Mouse (Mus musculus) heart, embryonic 16.5 days (tissue): ENCODE data around the gene Tecpr1. TPM values are rescaled to one million over a fixed set of nuclear protein-coding genes. Genes with fewer than 3 reads are reported as not detected.

Experiments
- ATAC-seq: fragments of 200-750 bp; cut with Nextera tagmentation; replicated peaks from 2 replicates; pipeline ENCODE4 v1.8.0; 2017; ENCODE audit warnings: moderate number of reproducible peaks; ENCODE audit not compliant: insufficient read depth, low FRiP score; ENCODE audit errors: extremely low read depth
- H3K27ac ChIP-seq: fragments of 300-500 bp; sonication (generic); 2 replicates; pipeline ENCODE4 v1.5.1; 2014; ENCODE audit warnings: mild to moderate bottlenecking, low read length, control low read depth, moderate library complexity
- H3K27me3 ChIP-seq: fragments of 300-500 bp; sonication (generic); 2 replicates; pipeline ENCODE4 v1.6.1; 2014; ENCODE audit warnings: low read length, mixed read lengths; ENCODE audit not compliant: control insufficient read depth, insufficient read depth
- H3K36me3 ChIP-seq: fragments of 300-500 bp; sonication (generic); 2 replicates; pipeline ENCODE4 v1.6.1; 2014; ENCODE audit not compliant: control insufficient read depth, insufficient read depth
- H3K4me1 ChIP-seq: fragments of 300-500 bp; sonication (generic); 2 replicates; pipeline ENCODE4 v1.6.1; 2014; ENCODE audit warnings: low read length, mixed read lengths; ENCODE audit not compliant: control insufficient read depth, insufficient read depth
- H3K4me2 ChIP-seq: fragments of 300-500 bp; sonication (generic); 2 replicates; pipeline ENCODE4 v1.6.1; 2014; ENCODE audit warnings: low read depth, mild to moderate bottlenecking, control low read depth, low read length
- H3K4me3 ChIP-seq: fragments of 300-500 bp; sonication (generic); 2 replicates; pipeline ENCODE4 v1.5.1; 2014; ENCODE audit warnings: mild to moderate bottlenecking, control low read depth, low read length
- H3K9ac ChIP-seq: fragments of 300-500 bp; sonication (generic); 2 replicates; pipeline ENCODE4 v1.6.1; 2014; ENCODE audit warnings: low read length, control low read depth
- H3K9me3 ChIP-seq: fragments of 300-500 bp; sonication (generic); replicated peaks from 2 replicates; pipeline ENCODE4 v1.6.1; 2016; ENCODE audit warnings: low read length; ENCODE audit not compliant: control insufficient read depth
- WGBS: fragments of 180-500 bp; shearing (Covaris S2); extraction: QIAGEN DNeasy Blood & Tissue Kit; methylation state at CpG from one replicate; pipeline ENCODE4 v1.1.7; 2014; 5-methylcytosine and 5-hydroxymethylcytosine counted together
- polyA plus RNA-seq: library from polyadenylated mRNA; unstranded; fragments of >200 nt; fragmentation: Nextera tagmentation; extraction: Ambion mirVana; gene quantifications from 2 replicates; pipeline ENCODE4 v1.2.1, GENCODE M21; 2015

Tecpr1 gene
- polyA plus RNA-seq, 1 experiment from 2014 or later = 18.3 TPM

- Histone ChIP-seq H3K4me1 (peaks cover 9% of the 10 kb centered on the region), H3K4me2 (no peak overlapping the region), H3K9ac (no peak overlapping the region), H3K36me3 (no peaks in the 10 kb centered on the region), H3K9me3 (peaks cover 5% of the 10 kb centered on the region; the same call in 1 of the 2 replicates), H3K4me3 (no peak overlapping the region), H3K27me3 (no peaks in the 10 kb centered on the region), H3K27ac (no peak overlapping the region)
- ATAC-seq = no peak
- WGBS = 84% methylated on average over 2 of the region's 2 CpGs
These were observed 22.2 kb upstream of the Tecpr1 start for GRCm38 (mm10) chr5:144245592-144245991.

DNA sequence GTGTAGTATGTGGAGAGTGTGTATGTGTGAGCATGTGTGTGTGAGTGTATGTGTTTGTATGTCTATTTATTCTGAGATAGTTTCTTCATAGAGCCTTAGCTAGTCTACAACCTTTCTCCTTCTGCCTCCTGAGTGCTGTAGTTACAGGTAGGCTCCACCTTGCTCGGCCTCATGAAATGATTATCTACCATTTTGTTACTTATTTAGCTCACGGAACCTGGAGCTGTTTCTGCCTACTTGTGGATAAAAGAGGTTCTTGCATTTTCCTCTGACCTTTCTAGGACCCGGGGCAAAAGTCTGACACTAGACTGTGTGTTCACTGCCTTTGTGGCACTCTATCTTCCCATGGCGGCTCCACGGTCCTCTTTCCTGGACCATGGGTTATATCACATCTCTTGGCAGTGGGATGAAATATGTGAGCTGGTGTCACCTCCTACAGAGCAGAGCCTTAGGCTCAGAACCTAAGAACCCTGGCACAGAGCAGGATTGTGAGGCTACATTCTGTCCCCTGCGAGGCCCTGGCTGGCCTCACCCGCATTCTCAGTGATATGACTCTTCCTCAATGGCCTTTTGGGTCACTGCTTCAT lies 20.6 kb upstream of the Tecpr1 start, which contains the start of gene Bri3:
Bri3 (plus strand) TSS at position 537 of the 587 bp plus-strand sequence.
- H3K9me3 ChIP-seq = no peaks in the 10 kb centered on the region
- no peak within 1 kb of the TSS for H3K4me3 ChIP-seq
- no peak within 1 kb of the TSS for H3K27ac ChIP-seq
- no peak within 1 kb of the TSS for H3K9ac ChIP-seq
- no peaks in the 10 kb centered on the region for H3K36me3 ChIP-seq
- peaks cover 9% of the 10 kb centered on the region for H3K4me1 ChIP-seq
- no peak for ATAC-seq
- 87% methylated on average over 7 of the region's 7 CpGs for WGBS
- no peak within 1 kb of the TSS for H3K4me2 ChIP-seq
- H3K27me3 ChIP-seq = no peaks in the 10 kb centered on the region

DNA sequence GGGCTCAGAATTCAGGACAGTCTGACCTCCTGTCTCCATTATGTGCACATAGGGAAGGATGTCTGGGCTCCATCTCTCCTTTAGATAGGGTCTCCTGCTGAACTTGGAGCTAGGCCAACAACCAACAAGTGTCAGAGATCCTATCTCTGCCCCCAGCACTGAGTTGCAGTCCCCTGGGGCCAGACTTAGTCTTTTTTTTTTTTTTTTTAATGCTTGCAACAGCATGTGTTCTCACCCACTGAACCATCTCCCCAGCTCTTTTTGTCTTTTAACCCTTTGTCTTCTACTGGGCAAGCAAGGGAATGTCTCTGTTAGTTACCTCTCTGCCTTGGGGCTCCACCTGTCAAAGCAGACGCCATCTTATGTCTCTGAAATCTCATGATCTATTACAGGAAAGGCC lies 15.6 kb upstream of the Tecpr1 start:
- no peaks in the 10 kb centered on the region for H3K9me3 ChIP-seq
- no peak overlapping the region for H3K9ac ChIP-seq
- H3K36me3 ChIP-seq = no peaks in the 10 kb centered on the region
- ATAC-seq = no peak
- H3K4me3 ChIP-seq = no peak overlapping the region
- H3K4me2 ChIP-seq = no peak overlapping the region
- no peaks in the 10 kb centered on the region for H3K27me3 ChIP-seq
- no peaks in the 10 kb centered on the region for H3K4me1 ChIP-seq
- WGBS = 83% methylated on average over 1 of the region's 1 CpGs
- no peak overlapping the region for H3K27ac ChIP-seq

DNA sequence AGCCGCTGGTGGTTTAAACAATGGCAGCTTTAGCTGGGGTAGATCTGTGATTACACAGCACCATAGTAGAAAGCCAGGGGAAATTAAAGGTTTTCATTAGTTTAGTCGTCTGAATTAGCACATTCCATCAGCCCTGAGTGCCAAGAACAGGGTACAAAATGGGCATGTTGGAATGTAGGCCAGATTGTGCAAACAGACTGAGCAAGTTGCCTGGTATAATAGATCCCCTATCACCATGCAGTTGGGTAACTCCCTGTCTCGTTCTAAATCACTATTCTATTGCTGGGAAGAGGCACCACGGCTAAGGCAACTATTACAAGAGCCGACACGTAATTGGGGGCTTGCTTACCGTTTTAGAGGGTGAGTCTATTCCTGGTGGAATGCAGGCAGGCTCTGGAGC lies 11.3 kb upstream of the Tecpr1 start:
- H3K4me1 ChIP-seq = no peaks in the 10 kb centered on the region
- no peak overlapping the region for H3K4me3 ChIP-seq
- H3K4me2 ChIP-seq = no peak overlapping the region
- WGBS = 80% methylated on average over 7 of the region's 7 CpGs
- ATAC-seq = no peak
- H3K27ac ChIP-seq = no peak overlapping the region
- H3K36me3 ChIP-seq = no peaks in the 10 kb centered on the region
- no peaks in the 10 kb centered on the region for H3K27me3 ChIP-seq
- H3K9ac ChIP-seq = no peak overlapping the region
- peaks cover 4% of the 10 kb centered on the region for H3K9me3 ChIP-seq

- no peaks in the 10 kb centered on the region for H3K27me3 ChIP-seq
These were observed 10.8 kb upstream of the Tecpr1 start for GRCm38 (mm10) chr5:144234222-144234621.

DNA sequence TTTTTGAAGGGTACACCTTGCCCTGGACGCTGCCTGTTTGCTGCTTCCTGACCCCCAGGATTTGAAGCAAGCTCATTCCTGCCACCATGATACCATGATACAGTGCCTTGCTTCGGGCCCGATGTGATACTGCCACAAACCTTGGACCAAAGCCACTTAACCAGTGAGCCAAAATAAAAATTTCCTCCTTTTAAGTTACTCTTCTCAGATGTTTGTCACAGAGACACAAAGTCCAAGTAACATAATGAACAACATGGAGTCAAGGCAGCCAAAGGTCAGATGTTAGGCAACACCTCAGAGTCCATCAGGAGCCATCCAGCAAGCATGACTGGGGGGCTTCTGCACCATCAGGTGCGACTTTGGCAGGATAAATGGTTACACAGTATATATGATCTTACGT lies 9.1 kb upstream of the Tecpr1 start:
- no peak overlapping the region for H3K4me3 ChIP-seq
- peaks cover 4% of the 10 kb centered on the region for H3K9me3 ChIP-seq
- 83% methylated on average over 5 of the region's 5 CpGs for WGBS
- H3K36me3 ChIP-seq = no peaks in the 10 kb centered on the region
- no peaks in the 10 kb centered on the region for H3K27me3 ChIP-seq
- no peak overlapping the region for H3K27ac ChIP-seq
- no peak for ATAC-seq
- H3K4me1 ChIP-seq = no peaks in the 10 kb centered on the region
- no peak overlapping the region for H3K4me2 ChIP-seq
- H3K9ac ChIP-seq = no peak overlapping the region

More at GRCm38 (mm10) chr5:144234222-144234621, 10.8 kb upstream of the Tecpr1 start:
- no peak for ATAC-seq
- no peak overlapping the region for H3K9ac ChIP-seq
- 71% methylated on average over 6 of the region's 6 CpGs for WGBS
- H3K4me3 ChIP-seq = no peak overlapping the region
- no peaks in the 10 kb centered on the region for H3K36me3 ChIP-seq
- no peaks in the 10 kb centered on the region for H3K4me1 ChIP-seq
- H3K4me2 ChIP-seq = no peak overlapping the region
- H3K27ac ChIP-seq = no peak overlapping the region
- peaks cover 4% of the 10 kb centered on the region for H3K9me3 ChIP-seq

- no peaks in the 10 kb centered on the region for H3K27me3 ChIP-seq
- 63% methylated on average over 1 of the region's 1 CpGs for WGBS
- ATAC-seq = no peak
- H3K4me1 ChIP-seq = no peaks in the 10 kb centered on the region
- H3K9me3 ChIP-seq = peaks cover 4% of the 10 kb centered on the region
- H3K4me3 ChIP-seq = no peak overlapping the region
- no peak overlapping the region for H3K27ac ChIP-seq
- H3K36me3 ChIP-seq = no peaks in the 10 kb centered on the region
- no peak overlapping the region for H3K9ac ChIP-seq
- H3K4me2 ChIP-seq = no peak overlapping the region
These were observed 8.0 kb upstream of the Tecpr1 start for GRCm38 (mm10) chr5:144231410-144231809.

DNA sequence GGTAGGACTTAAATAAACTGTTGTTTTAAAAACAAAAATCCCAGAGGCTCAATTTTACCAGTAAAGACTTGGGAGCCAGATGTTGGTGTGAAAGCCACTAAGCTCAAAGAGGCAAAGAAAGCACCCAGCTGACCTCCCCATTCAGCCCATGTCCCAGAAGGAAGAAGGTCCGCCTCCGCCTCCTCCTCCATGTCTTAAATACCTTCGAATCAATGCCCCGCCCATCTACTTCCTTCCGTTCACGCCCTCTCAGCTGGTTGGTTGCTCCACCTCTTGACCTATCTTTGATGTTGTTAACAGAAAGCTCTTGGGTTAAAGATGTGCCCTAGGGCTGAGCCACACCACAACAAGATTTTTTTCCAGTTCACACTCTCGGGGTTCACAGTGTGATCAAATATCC lies 6.8 kb upstream of the Tecpr1 start:
- WGBS = 88% methylated on average over 7 of the region's 7 CpGs
- no peak for ATAC-seq
- no peak overlapping the region for H3K27ac ChIP-seq
- H3K4me1 ChIP-seq = no peaks in the 10 kb centered on the region
- no peaks in the 10 kb centered on the region for H3K27me3 ChIP-seq
- H3K9me3 ChIP-seq = peaks cover 4% of the 10 kb centered on the region
- no peaks in the 10 kb centered on the region for H3K36me3 ChIP-seq
- H3K4me2 ChIP-seq = no peak overlapping the region
- H3K4me3 ChIP-seq = no peak overlapping the region
- no peak overlapping the region for H3K9ac ChIP-seq

DNA sequence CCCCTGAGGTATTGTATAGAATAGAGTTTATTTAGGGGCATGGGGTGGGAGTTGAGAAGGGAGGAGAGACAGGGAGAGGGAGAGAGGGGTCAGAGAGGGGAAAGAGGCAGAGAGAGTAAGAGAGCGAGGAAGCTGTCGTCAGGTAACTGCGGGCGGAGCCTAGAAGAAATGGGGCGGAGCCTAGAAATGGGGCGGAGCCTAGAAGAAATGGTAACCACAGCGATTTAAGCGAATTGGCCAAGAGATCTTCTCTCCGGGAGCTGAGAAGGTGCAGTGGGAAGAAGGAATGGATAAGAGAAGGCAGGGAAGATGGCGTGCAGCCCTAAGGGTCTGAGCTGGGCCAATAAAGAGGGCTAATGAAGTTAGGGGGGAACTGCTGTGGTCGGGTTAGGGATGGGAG lies 2.8 kb upstream of the Tecpr1 start:
- Histone ChIP-seq H3K9ac (no peak overlapping the region), H3K4me2 (no peak overlapping the region), H3K9me3 (peaks cover 4% of the 10 kb centered on the region), H3K27me3 (no peaks in the 10 kb centered on the region), H3K27ac (no peak overlapping the region), H3K4me3 (no peak overlapping the region), H3K4me1 (peaks cover 19% of the 10 kb centered on the region), H3K36me3 (no peaks in the 10 kb centered on the region)
- ATAC-seq = no peak
- WGBS = 24% methylated on average over 11 of the region's 11 CpGs
